Mouse (Mus musculus) forebrain, embryonic 13.5 days (tissue): Measurements from ENCODE around the gene Gmip. TPM values are rescaled to one million over a fixed set of nuclear protein-coding genes. Genes with fewer than 3 reads are reported as not detected.

Experiments used
- ATAC-seq: fragments of 200-750 bp; cut with Nextera tagmentation; 2 replicates; pipeline ENCODE4 v1.8.0; 2017
- H3K27ac ChIP-seq: fragments of 300-500 bp; sonication (generic); 2 replicates; pipeline ENCODE4 v1.5.1; 2015; ENCODE audit warnings: inconsistent platforms, mild to moderate bottlenecking, moderate library complexity
- H3K27me3 ChIP-seq: fragments of 300-500 bp; sonication (generic); 2 replicates; pipeline ENCODE4 v1.6.1; 2015; ENCODE audit warnings: mild to moderate bottlenecking, inconsistent platforms
- H3K36me3 ChIP-seq: fragments of 300-500 bp; sonication (generic); 2 replicates; pipeline ENCODE4 v1.6.1; 2015; ENCODE audit warnings: mild to moderate bottlenecking, inconsistent platforms; ENCODE audit not compliant: poor library complexity, severe bottlenecking
- H3K4me1 ChIP-seq: fragments of 300-500 bp; sonication (generic); 2 replicates; pipeline ENCODE4 v1.6.1; 2015; ENCODE audit warnings: inconsistent platforms
- H3K4me2 ChIP-seq: fragments of 300-500 bp; sonication (generic); 2 replicates; pipeline ENCODE4 v1.6.1; 2015; ENCODE audit warnings: inconsistent platforms, mild to moderate bottlenecking, moderate library complexity
- H3K4me3 ChIP-seq: fragments of 300-500 bp; sonication (generic); 2 replicates; pipeline ENCODE4 v1.5.1; 2015; ENCODE audit warnings: mild to moderate bottlenecking, inconsistent platforms
- H3K9ac ChIP-seq: fragments of 300-500 bp; sonication (generic); 2 replicates; pipeline ENCODE4 v1.6.1; 2015; ENCODE audit warnings: mild to moderate bottlenecking, inconsistent platforms
- H3K9me3 ChIP-seq: fragments of 300-500 bp; sonication (generic); replicated peaks from 2 replicates; pipeline ENCODE4 v1.6.1; 2016; ENCODE audit warnings: inconsistent platforms
- WGBS: fragments of 180-500 bp; shearing (Covaris S2); methylation state at CpG from one replicate; pipeline ENCODE4 v1.1.7; 2015; 5-methylcytosine and 5-hydroxymethylcytosine counted together
- polyA plus RNA-seq: library from polyadenylated mRNA; unstranded; fragments of >200 nt; fragmentation: Nextera tagmentation; extraction: Ambion mirVana; gene quantifications from 2 replicates; pipeline ENCODE4 v1.2.1, GENCODE M21; 2015

Gene Gmip
- polyA plus RNA-seq, 1 experiment from 2014 or later, result 28.6 TPM

DNA sequence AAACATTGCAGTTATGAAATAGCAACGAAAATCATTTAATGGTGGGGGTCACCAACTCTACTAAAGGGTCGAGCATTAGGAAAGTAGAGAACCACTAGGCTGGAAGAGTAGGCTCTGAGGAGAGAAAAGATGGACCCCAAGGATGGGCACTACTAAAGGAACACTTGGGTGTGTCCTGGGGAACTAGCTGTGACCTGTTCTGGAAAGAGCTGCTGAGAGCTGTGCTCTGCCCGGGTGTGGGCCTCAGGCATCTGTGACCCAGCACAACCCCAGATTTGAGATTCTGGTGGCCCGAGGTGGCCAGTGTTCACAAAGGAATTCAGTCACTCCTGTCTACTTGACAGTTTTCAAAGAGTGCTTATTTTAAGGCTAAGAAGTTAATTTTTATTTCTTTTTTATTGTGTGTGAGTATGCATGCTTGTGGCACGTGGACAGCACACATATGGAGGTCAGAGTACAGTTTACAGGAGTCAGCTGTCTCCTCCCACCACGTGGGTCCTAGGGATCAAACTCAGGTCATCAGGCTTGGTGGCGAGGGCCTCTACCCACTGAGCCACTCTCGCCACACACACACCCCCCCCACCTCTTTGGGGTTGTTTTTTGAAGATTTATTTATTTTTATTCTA is 28.7 kb downstream of the Gmip start:
- H3K27me3 ChIP-seq, result no peaks in the 10 kb centered on the region
- H3K27ac ChIP-seq, result no peak overlapping the region
- ATAC-seq, result no peak
- no peaks in the 10 kb centered on the region for H3K9me3 ChIP-seq
- H3K4me1 ChIP-seq, result peaks cover 18% of the 10 kb centered on the region
- H3K4me2 ChIP-seq, result no peak overlapping the region
- H3K9ac ChIP-seq, result no peak overlapping the region
- 84% methylated on average over 8 of the region's 8 CpGs for WGBS
- H3K36me3 ChIP-seq, result peaks cover 23% of the 10 kb centered on the region; the same call in 1 of the 2 replicates
- H3K4me3 ChIP-seq, result no peak overlapping the region

- Histone ChIP-seq H3K9ac (no peak overlapping the region), H3K36me3 (peaks cover 19% of the 10 kb centered on the region), H3K4me2 (no peak overlapping the region), H3K9me3 (no peaks in the 10 kb centered on the region), H3K27ac (no peak overlapping the region), H3K4me3 (no peak overlapping the region), H3K27me3 (no peaks in the 10 kb centered on the region), H3K4me1 (no peaks in the 10 kb centered on the region)
- no peak for ATAC-seq
- WGBS, result 80% methylated on average over 3 of the region's 3 CpGs
Observed at GRCm38 (mm10) chr8:69847167-69848065, 38.9 kb downstream of the Gmip start.

DNA sequence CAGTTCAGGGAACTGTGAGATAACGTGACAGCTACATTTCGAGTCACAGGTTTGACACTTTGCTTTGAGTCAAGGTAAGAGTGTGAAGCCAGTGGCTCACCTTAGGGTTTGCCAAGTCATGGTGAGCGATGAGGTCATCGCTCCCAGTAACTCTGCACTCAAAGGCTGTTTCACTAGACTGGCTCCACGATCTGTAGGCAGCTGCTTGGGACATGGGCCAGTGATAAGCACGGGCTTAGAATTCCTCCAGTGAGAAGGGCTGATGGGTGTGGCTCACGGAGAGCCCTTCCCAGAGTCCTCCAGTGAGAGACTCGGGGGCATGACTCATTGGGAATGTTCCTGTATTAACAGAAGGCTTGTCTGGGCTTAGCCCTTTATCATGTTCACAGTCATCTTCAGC is 40.5 kb downstream of the Gmip start:
- ATAC-seq, result no peak
- H3K9me3 ChIP-seq, result no peaks in the 10 kb centered on the region
- peaks cover 20% of the 10 kb centered on the region for H3K36me3 ChIP-seq
- 94% methylated on average over 8 of the region's 8 CpGs for WGBS
- H3K4me3 ChIP-seq, result no peak overlapping the region
- H3K4me1 ChIP-seq, result no peaks in the 10 kb centered on the region
- H3K4me2 ChIP-seq, result no peak overlapping the region
- no peak overlapping the region for H3K9ac ChIP-seq
- no peaks in the 10 kb centered on the region for H3K27me3 ChIP-seq
- no peak overlapping the region for H3K27ac ChIP-seq

DNA sequence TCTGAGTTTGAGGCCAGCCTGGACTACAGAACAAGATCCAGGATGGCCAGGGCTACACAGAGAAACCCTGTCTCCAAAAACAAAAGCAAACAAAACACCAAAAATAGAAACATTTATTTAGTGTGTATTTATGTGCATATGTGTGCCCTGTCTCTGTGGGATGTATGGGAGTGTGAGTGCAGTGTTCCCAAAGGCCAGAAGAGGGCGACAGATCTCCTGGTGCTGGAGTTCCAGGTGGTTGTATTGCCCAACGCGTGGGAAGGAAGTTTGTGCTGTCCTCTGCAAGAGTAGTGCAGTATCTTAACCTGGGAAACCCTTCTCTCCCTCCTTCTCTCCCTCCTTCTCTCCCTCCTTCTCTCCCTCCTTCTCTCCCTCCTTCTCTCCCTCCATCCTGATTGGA is 41.4 kb downstream of the Gmip start:
- 46% methylated on average over 3 of the region's 3 CpGs for WGBS

GRCm38 (mm10) chr8:69850926-69851506 is 42.5 kb downstream of the Gmip start:
- H3K4me3 ChIP-seq, result no peak overlapping the region
- H3K36me3 ChIP-seq, result peaks cover 20% of the 10 kb centered on the region
- no peak for ATAC-seq
- WGBS, result 88% methylated on average over 7 of the region's 7 CpGs
- no peaks in the 10 kb centered on the region for H3K4me1 ChIP-seq
- no peak overlapping the region for H3K4me2 ChIP-seq
- H3K27me3 ChIP-seq, result no peaks in the 10 kb centered on the region
- no peak overlapping the region for H3K9ac ChIP-seq
- H3K27ac ChIP-seq, result no peak overlapping the region
- H3K9me3 ChIP-seq, result no peaks in the 10 kb centered on the region

More for the DNA sequence above, 41.4 kb downstream of the Gmip start:
- peaks cover 20% of the 10 kb centered on the region for H3K36me3 ChIP-seq
- ATAC-seq, result no peak
- no peak overlapping the region for H3K9ac ChIP-seq
- no peaks in the 10 kb centered on the region for H3K27me3 ChIP-seq
- no peaks in the 10 kb centered on the region for H3K4me1 ChIP-seq
- no peak overlapping the region for H3K4me3 ChIP-seq
- no peak overlapping the region for H3K27ac ChIP-seq
- no peak overlapping the region for H3K4me2 ChIP-seq
- H3K9me3 ChIP-seq, result no peaks in the 10 kb centered on the region

DNA sequence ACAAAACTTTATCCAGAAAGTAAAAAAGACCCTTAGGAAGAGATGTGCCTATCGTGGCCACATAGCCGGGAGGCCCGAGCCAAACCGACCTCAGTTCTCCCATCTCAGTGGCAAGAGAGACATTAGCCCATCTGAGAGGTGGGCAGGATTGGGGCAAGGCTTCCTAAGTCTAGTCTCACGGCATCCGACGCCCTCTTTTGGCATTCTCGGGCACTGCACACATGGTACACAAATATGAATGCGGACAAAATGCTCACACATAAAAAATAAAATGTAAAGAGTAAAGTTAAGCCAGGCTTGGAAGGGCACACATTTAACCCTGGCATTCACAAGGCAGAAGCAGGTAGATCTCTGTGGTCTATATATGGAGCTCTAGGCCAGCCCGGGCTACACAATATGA is 45.4 kb downstream of the Gmip start:
- Histone ChIP-seq H3K27ac (no peak overlapping the region), H3K9ac (no peak overlapping the region), H3K4me1 (no peaks in the 10 kb centered on the region), H3K4me3 (no peak overlapping the region), H3K36me3 (peaks cover 21% of the 10 kb centered on the region), H3K4me2 (no peak overlapping the region), H3K27me3 (no peaks in the 10 kb centered on the region), H3K9me3 (no peaks in the 10 kb centered on the region)
- no peak for ATAC-seq
- 95% methylated on average over 10 of the region's 10 CpGs for WGBS

GRCm38 (mm10) chr8:69860807-69861206 is 52.3 kb downstream of the Gmip start:
- no peak for ATAC-seq
- Histone ChIP-seq H3K9me3 (no peaks in the 10 kb centered on the region), H3K27me3 (no peaks in the 10 kb centered on the region), H3K36me3 (peaks cover 48% of the 10 kb centered on the region), H3K4me3 (no peak overlapping the region), H3K4me2 (no peak overlapping the region), H3K27ac (no peak overlapping the region), H3K9ac (no peak overlapping the region), H3K4me1 (no peaks in the 10 kb centered on the region)
- WGBS, result 61% methylated on average over 4 of the region's 4 CpGs

DNA sequence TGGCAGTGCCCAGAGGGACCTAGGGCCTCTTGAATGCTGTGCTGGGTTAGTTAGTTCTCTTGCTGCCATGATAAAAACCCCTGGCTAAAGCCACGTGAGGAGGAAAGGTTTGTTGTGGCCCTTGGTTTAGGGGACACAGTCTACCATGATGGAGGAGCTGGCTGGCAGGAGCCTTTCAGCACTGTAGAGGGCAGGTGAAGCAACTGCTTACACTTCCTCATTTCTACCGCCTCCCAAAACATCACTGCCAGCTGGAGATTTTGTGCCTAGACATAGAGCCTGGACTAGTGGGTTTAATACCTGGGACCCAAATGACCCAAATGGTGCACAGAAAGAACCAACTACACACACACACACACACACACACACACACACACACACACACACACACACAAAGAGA is 52.8 kb downstream of the Gmip start:
- H3K27me3 ChIP-seq, result no peaks in the 10 kb centered on the region
- no peaks in the 10 kb centered on the region for H3K4me1 ChIP-seq
- no peak overlapping the region for H3K4me3 ChIP-seq
- no peak overlapping the region for H3K4me2 ChIP-seq
- no peak for ATAC-seq
- no peak overlapping the region for H3K9ac ChIP-seq
- WGBS, result 68% methylated on average over 2 of the region's 2 CpGs
- H3K9me3 ChIP-seq, result no peaks in the 10 kb centered on the region
- no peak overlapping the region for H3K27ac ChIP-seq
- H3K36me3 ChIP-seq, result peaks cover 48% of the 10 kb centered on the region

DNA sequence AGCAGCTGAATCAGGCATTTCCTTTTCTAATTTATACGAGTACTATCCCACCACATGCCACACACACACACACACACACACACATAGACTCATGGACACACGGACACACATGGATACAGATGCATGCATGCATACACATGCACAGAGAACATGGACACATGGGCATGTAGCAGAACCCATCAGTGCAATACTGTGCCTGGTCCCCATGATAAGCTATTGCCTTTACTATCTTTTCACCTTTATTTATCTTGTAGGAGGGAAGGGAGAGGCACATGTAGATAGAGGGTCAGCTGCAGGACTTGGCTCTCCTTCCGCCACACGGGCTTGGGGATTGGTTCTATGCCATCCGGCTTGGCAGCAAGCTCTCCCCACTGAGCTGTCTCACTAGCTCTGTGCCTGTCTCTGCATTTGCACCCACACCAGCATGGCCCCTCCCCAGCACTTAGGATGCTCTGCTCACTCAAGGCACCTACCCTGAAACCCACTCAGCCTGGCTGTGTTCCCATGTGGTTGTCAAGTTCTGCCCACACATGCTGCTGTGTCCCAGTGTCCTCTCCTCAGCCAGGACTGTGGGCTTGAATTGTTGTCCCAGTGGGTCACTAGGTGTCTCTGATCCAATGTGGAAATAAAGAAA is 55.0 kb downstream of the Gmip start:
- peak overlapping the region; percentile 21; the same call in 1 of the 2 replicates for H3K9ac ChIP-seq
- ATAC-seq, result no peak
- no peaks in the 10 kb centered on the region for H3K4me1 ChIP-seq
- no peak overlapping the region for H3K27ac ChIP-seq
- no peaks in the 10 kb centered on the region for H3K9me3 ChIP-seq
- H3K4me3 ChIP-seq, result no peak overlapping the region
- peaks cover 45% of the 10 kb centered on the region for H3K36me3 ChIP-seq
- H3K27me3 ChIP-seq, result no peaks in the 10 kb centered on the region
- 91% methylated on average over 5 of the region's 5 CpGs for WGBS
- no peak overlapping the region for H3K4me2 ChIP-seq

DNA sequence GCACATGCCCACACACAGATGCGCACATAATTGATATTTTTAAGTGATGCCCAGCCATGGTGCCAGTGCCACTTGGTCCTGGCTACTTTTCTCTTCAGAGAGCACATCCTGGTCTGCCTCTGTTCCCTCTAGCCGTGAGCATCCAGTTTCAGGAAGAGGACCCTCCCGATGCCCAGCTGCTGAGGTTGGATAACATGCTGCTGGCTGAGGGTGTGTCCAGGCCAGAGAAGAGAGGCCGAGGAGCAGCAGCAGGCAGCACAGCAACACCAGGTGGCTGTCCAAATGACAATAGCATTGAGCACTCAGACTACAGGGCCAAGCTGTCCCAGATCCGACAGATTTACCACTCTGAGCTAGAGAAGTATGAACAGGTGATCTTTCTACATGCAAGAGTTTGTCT is 55.7 kb downstream of the Gmip start:
- Histone ChIP-seq H3K9ac (0 out of 2 replicates have a peak overlapping the region, but pooled peaks have one; percentile 21), H3K27me3 (no peaks in the 10 kb centered on the region), H3K4me3 (no peak overlapping the region), H3K36me3 (peaks cover 40% of the 10 kb centered on the region), H3K4me2 (no peak overlapping the region), H3K4me1 (no peaks in the 10 kb centered on the region), H3K9me3 (no peaks in the 10 kb centered on the region), H3K27ac (no peak overlapping the region)
- 80% methylated on average over 5 of the region's 5 CpGs for WGBS
- no peak for ATAC-seq

- H3K36me3 ChIP-seq, result peaks cover 48% of the 10 kb centered on the region
- no peak overlapping the region for H3K4me3 ChIP-seq
- no peak overlapping the region for H3K27ac ChIP-seq
- no peaks in the 10 kb centered on the region for H3K4me1 ChIP-seq
- H3K4me2 ChIP-seq, result no peak overlapping the region
- H3K9ac ChIP-seq, result no peak overlapping the region
- 77% methylated on average over 5 of the region's 5 CpGs for WGBS
- no peaks in the 10 kb centered on the region for H3K27me3 ChIP-seq
- no peak for ATAC-seq
- no peaks in the 10 kb centered on the region for H3K9me3 ChIP-seq
Observed at GRCm38 (mm10) chr8:69867696-69868326, 59.3 kb downstream of the Gmip start.
